Mouse (Mus musculus) CD8-positive naive resting alpha-beta T cell, adult 57 days (primary cell): ENCODE measurements around the gene Prop1. TPM values are rescaled to one million over a fixed set of nuclear protein-coding genes. Genes with fewer than 3 reads are reported as not detected.

Experiments used
- total RNA-seq: library from RNA; stranded (reverse); gene quantifications from one replicate; pipeline ENCODE4 v1.2.4, GENCODE M21; 2023

The Prop1 gene
- total RNA-seq = not detected

GRCm38 (mm10) chr11:50953665-50954064 lies at the start of gene Prop1:
Prop1 (minus strand) TSS chr11:50953765.

GRCm38 (mm10) chr11:51003296-51003695 lies 49.7 kb upstream of the Prop1 start, which contains the start of gene Olfr51:
Olfr51 (plus strand) TSS chr11:51003596.

GRCm38 (mm10) chr11:50981667-50982066 lies 28.1 kb upstream of the Prop1 start, which contains the start of gene Olfr1377:
Olfr1377 (plus strand) TSS chr11:50981967.

GRCm38 (mm10) chr11:50966230-50966629 lies 12.7 kb upstream of the Prop1 start, which contains the start of gene Olfr1378:
Olfr1378 (plus strand) TSS chr11:50966530.

GRCm38 (mm10) chr11:50943506-50943905 lies 10.1 kb downstream of the Prop1 start, which contains the start of gene 4933414I15Rik:
4933414I15Rik (minus strand) TSS chr11:50943765.

GRCm38 (mm10) chr11:50931451-50931866 lies 22.1 kb downstream of the Prop1 start, which contains the start of gene Zfp354b:
Zfp354b (minus strand) TSS chr11:50931633.

GRCm38 (mm10) chr11:50915671-50916320 lies 37.8 kb downstream of the Prop1 start, which contains the start of gene Zfp2:
Zfp2 (minus strand) TSS chr11:50916165.

Other genes starting within 250 kb of the Prop1 start
- gene Zfp354c, start 126.0 kb downstream of the Prop1 start, total RNA-seq = 17.9 TPM
- gene Zfp879, start 112.2 kb downstream of the Prop1 start, total RNA-seq = 0.21 TPM
- gene Grm6, start 103.1 kb downstream of the Prop1 start, total RNA-seq = 17.9 TPM
- gene Zfp454, start 66.1 kb downstream of the Prop1 start, total RNA-seq = not detected
- 3.3 TPM for gene Zfp2, start 37.6 kb downstream of the Prop1 start, total RNA-seq
- gene Zfp354b, start 22.1 kb downstream of the Prop1 start, total RNA-seq = not detected
- not detected for gene 4933414I15Rik, start 10.0 kb downstream of the Prop1 start, total RNA-seq
- gene Olfr1378, start 12.8 kb upstream of the Prop1 start, total RNA-seq = not detected
- not detected for gene Olfr1377, start 28.2 kb upstream of the Prop1 start, total RNA-seq
- gene Olfr51, start 49.8 kb upstream of the Prop1 start, total RNA-seq = not detected
- not detected for gene Olfr54, start 60.5 kb upstream of the Prop1 start, total RNA-seq
- not detected for gene Olfr1375, start 94.3 kb upstream of the Prop1 start, total RNA-seq
- gene Zfp354a, start 105.5 kb upstream of the Prop1 start, total RNA-seq = not detected